Mouse (Mus musculus) megakaryocyte, embryonic 14.5 days (primary cell): ENCODE measurements at regions not wholly inside any gene's neighbourhood (a gene's known extent, or its start where the extent isn't known, plus 50 kb on each side); places are given as distances from the start of the nearest gene placed in this dataset.

Experiments used
- FLI1 ChIP-seq: IDR thresholded peaks from 2 replicates; pipeline ENCODE4 v1.6.1; 2012; ENCODE audit warnings: low read length, inconsistent platforms, mixed read lengths
- GATA1 ChIP-seq: IDR thresholded peaks from 3 replicates; pipeline ENCODE4 v1.6.1; 2012; ENCODE audit warnings: mixed read lengths, low read length, inconsistent platforms, borderline replicate concordance

DNA sequence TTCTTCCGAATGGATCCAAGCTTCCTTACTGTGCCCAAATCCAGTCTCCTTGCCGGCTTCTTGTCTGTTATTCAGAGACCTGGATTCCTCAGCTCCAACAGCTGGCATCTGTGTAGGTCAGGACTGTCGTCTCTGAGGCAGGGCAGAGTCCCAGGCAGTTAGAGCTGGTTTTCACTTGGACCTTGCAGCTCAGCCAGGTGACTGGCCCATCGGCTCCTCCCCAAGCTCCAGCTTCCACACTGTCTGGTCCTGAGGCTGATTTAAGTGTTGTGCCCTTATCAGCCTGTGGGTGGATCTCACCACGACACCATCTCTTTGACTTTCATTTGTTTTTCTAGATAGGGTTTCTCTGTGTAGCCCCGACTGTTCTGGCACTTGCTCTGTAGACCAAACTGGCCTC, 70.4 kb upstream of the Hpcal1 start:
- TF ChIP-seq GATA1 (no peak), FLI1 (no peak)
